Mouse (Mus musculus): ENCODE measurements at regions not wholly inside any gene's neighbourhood (a gene's known extent, or its start where the extent isn't known, plus 50 kb on each side); places are given as distances from the start of the nearest gene placed in this dataset.

DNA sequence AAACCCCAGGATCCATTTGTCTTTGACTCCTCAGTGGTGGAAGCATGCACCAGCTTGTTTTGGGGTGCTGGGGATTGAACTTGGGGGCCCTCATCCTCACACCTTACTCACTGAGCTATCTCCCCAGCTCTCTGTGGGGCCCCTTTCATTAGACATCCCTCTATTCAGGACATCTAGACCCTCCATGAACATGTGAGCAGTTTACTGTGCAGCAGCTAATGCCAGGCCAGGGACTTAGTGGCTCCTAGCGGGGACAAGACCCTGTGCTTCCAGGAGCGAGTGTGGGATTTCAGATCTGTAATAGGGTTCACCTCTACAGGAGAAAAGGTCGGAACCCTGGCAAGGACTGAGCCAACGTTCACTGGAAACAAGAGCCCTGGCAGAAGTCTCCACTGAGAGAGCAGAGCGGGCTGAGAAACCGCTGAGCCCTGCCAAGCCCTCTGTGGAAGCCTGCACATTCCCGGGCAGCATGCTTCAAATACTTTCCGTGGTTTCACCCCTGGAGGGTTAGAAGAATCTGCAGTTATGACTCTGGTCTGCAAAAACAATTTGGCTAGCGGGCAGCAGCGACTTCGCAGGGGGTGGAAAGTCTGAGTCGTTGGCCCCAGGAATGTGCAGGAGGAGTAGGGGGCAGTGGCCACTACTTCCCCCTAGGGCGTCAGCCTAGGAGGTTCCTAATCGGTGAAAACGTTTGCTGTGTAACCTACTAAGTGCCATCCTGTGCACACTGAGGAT is 125.6 kb downstream of the Smad6 start:
- ATAC-seq (replicated peaks; ENCODE audit: low read depth, poor library complexity, severe bottlenecking) = no peak

DNA sequence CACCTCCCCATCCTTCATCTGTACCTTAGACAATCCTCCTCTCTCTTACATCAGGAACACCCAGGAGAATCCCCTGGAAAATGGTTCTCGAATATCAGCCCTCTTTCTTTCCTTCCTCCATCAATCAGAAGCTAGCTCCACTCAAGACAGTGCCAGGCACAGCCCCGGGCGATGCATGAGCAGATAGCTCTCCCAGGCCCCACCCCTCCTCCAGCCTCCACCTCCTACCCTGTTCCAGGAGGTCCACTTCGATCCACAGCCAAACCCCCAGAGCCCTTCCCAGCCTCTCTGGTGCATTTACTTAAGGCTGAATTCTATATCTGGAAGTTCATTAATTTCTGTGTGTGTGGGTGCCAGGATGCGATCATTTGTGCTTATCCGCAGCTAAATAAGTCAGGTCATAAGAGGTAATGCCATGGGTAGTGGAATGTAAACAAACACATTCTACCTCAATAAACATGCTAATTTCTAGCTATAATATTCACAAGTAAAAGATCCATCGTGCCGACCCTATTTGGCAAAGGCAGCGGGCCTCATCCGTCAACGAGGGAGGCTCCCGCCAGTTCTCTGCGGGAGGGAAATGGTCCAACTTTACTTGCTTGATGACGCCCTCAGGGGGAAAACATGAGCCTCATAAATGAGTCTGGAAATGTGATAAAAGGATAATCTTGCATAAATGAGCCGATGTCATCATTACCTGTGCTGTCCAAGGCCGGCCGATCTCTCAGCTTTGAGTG is 129.5 kb downstream of the Smad6 start:
- no peak for ATAC-seq (replicated peaks; ENCODE audit: low read depth, poor library complexity, severe bottlenecking)

DNA sequence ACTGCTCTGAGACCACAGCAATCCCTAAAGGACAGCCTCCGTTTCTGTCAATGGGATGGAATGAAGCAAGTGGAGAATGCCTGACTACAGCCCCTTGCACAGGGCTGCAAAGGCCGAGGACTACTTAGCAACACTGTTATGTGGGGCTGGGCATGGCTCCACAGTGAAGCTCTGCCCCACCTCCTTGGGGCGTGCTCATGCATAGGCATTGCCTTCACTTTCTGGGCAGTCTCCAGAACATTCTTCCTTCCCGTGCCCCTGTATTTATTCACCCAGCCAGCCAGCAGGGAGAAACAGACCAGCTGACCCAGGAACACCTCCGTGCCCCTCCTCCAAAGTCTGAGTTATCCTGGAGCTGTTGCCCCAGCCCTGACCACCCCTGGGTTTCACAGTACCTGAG is 131.1 kb downstream of the Smad6 start:
- no peak for ATAC-seq (replicated peaks; ENCODE audit: low read depth, poor library complexity, severe bottlenecking)

DNA sequence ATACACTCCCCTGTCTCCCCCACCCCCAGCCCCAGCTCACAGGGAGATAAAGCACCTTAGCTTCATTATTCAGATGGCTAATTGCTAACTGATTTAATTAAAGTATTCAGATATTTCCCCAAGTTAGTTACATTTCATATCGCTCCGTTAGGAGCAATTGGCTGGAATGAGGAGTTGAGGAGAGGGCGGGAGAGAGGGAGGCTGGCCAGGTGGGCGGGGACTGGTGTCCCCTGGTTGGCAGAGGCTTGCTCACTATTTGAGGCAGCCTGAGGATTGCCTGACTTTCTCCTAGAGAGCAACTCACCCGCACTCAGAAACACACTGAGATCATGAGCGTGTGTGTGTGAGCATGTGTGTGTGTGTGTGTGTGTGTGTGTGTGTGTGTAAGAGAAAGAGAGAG is 131.8 kb upstream of the Smad3 start:
- no peak for ATAC-seq (replicated peaks; ENCODE audit: low read depth, poor library complexity, severe bottlenecking)

DNA sequence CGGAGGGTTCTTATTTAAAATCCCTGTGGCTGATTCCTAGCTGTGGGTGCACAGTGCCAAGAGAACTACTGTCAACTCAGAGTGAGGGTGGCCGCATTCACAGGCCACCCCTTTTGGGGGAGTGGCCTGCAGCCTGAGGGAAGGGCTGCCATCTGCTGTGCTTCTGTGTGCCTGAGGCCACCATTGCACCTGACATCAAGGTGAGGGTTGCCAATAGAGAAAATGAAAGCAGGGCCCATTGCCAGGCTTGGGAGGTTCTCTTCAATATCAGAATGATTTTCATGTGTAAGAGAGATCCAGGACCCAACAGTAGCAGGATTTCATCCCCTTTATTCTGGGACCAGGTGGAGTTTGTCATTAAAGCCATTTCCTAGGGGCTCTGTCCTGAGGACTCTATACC is 127.2 kb upstream of the Smad3 start:
- ATAC-seq (replicated peaks; ENCODE audit: low read depth, poor library complexity, severe bottlenecking) = no peak

DNA sequence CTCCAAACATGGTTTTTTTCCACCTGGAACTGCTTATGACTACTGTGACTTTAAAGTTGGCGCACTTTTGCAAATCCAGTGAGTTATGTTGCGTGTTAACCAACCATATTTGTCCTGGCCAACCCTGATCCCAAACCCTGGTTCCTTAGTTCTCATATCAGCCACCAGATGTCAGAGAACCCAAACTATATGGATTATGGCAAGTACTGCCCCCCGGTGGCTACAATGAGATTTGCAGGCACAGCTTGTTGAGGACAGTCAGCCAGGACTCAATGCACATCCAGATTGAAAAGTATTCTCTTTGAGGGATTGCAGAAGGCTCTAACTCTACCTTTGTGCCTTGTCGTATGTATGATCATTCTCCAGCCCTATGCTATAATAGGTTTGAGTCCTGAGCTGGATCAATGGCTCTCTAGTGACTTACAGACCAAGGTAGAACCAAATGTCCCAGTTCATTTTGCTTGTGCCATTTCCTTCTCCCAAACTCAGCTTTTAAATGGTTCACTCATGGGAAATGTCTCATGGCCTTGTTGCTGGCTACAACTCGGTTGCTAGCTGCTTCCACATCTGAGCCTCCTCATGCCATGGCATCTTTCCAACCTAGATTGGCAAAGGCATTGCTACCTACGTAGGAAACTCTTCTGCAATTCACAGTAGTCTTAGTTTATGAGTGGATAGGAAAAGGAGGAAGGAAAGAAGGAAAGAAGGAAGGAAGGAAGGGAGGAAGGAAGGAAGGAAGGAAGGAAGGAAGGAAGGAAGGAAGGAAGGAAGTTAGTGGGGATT is 126.1 kb upstream of the Smad3 start:
- ATAC-seq (replicated peaks; ENCODE audit: low read depth, poor library complexity, severe bottlenecking) = no peak

DNA sequence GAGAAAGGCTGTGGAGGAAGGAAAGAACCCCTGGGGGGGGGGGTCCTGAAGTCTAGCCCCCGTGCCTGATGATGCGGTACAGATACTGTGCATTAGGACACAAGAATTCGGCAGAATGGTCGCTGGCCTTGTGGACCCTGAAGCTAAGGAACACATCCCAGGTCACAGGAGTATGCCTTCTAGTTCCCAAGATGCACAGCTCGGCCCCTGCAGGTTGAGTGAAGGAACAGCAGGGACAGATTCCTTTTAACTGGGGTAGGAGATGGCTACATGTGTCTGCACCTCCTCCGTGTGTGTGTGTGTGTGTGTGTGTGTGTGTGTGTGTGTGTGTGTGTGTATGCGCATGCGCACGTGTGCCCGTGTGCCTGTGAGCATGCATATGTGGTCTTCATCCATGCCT is 123.9 kb upstream of the Smad3 start:
- no peak for ATAC-seq (replicated peaks; ENCODE audit: low read depth, poor library complexity, severe bottlenecking)

DNA sequence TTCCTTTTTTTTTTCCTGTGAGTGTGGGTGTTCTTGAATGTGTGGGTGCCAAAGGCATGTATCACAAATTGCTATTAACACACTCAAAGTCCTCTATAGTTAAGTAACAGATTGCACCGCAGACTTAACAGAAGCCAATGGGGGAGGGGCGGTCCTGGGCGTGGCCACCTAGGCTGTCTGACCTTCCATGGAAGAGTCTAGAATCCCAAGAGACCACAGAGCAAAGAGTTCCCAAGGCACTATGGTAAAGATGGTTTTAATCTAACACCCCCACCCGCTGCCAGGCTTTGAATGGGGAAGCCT is 123.4 kb upstream of the Smad3 start:
- ATAC-seq (replicated peaks; ENCODE audit: low read depth, poor library complexity, severe bottlenecking) = no peak

DNA sequence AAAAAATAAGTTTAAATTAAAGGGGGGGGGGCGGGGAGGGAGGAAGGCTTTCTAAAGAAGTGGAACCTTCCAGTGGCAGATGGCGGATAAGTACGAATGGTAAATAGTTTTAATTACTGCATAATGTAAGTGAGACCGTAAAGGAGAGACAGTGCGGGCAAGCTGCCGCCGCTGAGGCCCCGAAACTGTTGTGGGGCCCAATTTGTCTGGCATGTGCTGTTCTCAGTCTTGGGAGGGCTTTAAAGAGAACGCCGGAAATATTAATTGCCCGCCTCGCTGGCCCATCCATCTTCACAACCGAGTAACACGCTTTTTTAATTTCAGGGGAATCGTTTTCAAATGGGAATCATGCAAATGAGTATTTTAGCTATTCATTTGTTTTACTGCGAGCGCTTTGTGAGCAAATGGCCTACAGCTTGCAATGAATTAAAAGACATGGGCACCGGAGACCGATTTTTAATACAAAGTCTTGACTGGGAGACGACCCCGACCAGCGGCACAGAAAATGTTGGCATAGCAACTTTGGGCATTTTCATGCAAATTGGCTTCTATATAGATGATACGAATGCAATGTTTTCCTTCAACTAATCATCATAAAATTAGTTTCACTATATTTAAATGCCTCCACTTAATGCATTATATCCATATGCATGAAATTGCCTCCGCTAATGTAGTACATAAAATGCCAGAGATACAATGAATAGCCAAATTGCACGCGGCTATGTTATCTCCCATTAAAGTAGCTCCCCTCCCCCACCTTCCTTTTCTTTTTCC is 122.9 kb upstream of the Smad3 start:
- no peak for ATAC-seq (replicated peaks; ENCODE audit: low read depth, poor library complexity, severe bottlenecking)

DNA sequence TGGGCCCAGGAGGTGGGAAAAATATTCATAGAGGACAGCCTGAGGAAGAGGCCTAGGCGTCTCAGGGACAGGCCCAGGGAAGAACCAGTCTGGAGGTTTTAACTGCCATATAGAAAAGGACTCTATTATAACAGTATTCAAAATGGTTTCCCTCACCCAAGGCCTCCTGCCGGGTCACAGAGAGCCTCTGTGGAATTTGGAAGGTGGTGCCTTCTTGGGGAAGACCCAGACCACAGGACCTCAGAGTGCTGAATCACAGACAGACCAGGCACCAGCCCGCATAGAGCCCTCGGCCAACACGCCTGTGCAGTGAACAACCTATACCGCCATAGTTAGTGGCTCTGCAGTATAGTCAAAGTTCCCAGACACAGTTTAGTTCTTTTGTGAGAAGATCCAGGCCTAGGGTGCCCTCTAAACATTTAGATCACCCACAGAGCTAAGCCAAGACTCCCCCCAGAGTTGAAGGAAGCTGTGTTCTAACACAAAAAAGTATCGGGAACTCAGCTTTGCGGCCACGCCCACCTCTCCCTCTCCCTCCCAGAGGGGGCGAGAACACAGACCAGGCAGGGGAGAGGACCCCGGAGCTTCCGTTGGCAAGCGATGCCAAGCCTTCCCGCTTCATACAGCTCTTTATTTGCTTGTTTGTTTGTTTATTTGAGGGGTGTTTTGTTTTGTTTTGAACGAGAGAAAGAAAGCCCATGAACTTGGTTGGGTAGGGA is 122.1 kb upstream of the Smad3 start:
- ATAC-seq (replicated peaks; ENCODE audit: low read depth, poor library complexity, severe bottlenecking) = peak; percentile 76

DNA sequence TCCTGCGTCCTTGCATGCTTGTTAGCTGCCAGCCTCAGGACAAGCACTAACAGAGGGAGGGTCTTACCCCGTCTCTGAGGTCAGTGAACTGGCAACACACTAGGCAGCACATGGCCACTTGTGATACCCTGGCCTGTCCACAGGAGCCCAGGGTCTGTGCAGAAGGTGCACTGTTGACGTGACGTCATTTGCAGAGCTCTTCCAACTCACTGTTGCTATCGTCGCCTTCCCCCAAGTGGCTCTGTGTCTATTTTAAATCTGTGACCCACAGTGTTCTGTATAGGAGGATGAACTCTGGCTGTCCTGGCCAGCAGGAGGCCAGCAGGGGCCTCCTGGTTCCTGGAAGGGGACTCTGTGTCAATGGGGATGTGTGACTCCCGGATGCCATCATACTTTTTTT is 120.1 kb upstream of the Smad3 start:
- no peak for ATAC-seq (replicated peaks; ENCODE audit: low read depth, poor library complexity, severe bottlenecking)

DNA sequence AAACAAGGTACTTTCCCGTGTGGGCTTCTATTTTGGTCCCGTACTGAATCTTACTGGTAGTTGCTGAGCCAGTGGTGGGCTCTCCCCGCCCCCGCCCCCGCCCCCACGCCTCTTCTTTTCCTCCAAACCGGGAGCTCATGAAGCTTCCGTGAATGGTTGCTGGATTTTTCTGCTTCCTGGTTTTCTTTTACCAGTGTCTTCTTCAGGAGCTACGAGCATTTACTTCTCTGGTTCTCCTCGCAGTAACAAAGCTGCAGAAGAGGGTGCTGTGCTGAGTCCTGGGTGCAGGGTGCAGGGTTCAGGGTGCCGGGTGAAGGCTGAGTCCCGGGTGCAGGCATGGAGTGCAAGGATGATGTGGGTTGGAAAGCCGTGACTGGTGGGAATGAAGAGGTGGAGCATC is 119.1 kb upstream of the Smad3 start:
- no peak for ATAC-seq (replicated peaks; ENCODE audit: low read depth, poor library complexity, severe bottlenecking)

DNA sequence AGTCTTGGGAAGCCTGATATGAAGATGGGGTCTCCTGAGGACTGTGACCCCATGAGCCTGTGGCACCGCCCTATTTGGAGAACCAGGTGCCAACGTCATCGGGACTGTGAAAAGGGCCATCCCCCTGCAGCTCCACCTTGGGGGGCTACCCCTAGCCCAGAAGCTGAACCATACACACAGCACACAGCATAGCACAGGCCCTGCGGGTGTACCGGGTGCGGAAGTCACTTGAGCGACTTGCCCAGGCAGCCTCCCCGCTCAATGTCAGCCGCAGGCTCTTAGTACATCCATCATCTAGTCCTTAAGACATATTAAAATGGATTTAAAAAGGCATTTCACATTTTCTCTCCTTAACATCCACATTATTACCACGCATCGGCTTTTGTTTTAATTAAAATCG is 118.2 kb upstream of the Smad3 start:
- no peak for ATAC-seq (replicated peaks; ENCODE audit: low read depth, poor library complexity, severe bottlenecking)

DNA sequence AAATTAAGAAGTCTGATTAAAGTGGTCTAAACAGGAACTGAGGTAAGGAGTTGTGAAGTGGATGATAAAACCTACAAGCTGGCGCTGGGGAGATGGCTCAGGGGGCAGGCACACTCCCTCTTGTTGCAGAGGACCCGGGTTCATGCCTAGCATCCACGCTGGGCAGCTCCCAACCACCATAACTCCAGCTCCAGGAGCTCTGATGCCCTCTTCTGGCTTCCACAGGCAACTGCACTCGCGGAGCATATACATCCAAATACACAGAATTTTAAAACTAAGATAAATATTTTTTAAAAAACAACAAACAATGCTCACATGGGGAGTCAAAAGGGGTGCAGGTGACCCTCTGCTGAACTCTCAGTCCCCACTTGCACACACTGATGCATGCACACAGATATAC is 117.4 kb upstream of the Smad3 start:
- no peak for ATAC-seq (replicated peaks; ENCODE audit: low read depth, poor library complexity, severe bottlenecking)

DNA sequence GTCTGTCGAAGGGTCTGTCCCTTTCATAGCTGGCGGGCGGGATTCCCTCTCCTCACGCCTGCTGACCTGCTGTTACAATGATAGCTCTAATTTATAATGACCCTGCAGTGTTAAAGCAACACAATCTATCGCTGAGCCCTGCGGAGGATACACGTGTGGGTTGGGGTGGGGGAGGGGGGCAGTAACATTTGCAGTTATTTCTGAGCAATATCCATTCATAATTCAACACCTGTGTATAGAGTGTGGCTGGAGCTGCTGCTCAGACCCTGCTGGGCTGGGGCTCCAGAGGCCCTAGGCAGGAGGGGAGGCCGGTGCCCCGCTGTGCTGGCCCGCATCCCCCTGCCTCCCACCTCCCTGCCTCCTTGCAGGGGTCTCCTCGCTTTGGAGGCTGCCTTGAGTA is 106.6 kb upstream of the Smad3 start:
- no peak for ATAC-seq (replicated peaks; ENCODE audit: low read depth, poor library complexity, severe bottlenecking)

DNA sequence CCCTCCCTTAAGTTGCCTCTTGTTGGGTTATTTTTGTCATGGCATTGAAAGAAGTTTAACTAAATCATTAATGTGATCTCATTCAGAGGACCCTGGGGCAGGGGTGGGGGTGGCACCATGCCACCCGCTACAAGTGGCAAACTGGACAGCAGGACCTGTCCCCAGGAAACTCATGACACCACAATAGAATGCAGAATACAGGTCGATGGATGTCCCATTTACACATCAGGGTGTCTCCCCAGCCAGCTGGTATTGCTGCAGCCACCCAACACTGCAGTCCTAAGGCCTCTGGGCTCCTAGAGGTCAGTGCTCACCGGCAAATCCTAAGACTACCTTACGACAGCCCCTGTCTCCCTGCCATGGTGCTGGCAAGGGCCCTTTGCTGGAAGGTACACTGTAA is 105.5 kb upstream of the Smad3 start:
- no peak for ATAC-seq (replicated peaks; ENCODE audit: low read depth, poor library complexity, severe bottlenecking)

DNA sequence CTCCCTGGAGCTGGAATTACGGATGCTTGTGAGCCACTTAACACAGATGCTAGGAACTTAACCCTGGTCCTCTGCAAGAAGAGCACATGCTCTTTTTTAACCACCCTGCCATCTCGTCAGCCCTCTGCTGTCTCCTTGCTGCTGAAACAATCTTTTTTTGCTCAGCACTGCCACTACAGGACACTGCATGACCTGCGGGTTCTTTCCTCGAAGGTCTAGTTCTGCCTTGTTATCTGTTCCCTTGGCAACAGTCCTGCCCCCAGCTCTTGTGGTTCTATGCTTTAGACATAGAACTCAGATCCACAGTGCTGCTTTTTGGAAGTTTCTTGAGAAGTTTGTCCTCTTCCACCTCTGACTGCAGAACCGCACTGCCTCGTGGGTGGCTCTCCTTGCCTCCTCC is 104.6 kb upstream of the Smad3 start:
- peak; percentile 99 for ATAC-seq (replicated peaks; ENCODE audit: low read depth, poor library complexity, severe bottlenecking)

DNA sequence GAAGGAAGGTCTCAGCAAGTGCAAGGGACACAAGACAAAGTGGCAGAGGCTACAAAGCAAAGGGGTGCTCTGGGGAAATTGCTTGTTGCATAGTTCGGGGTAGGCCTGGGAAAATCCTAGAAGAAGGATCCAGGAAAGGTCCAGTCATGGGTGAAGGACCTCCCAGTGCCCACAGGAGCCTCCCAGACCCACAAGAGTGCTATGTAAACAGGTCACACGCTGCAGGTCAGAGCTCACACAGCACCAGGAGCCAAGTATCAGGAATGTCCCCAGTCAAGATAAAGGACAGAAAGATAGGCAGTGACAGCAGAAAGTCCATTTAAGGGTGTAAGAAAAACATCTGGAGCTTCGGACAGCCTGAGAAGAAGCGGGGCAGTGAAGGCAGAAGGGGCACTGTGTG is 103.6 kb upstream of the Smad3 start:
- no peak for ATAC-seq (replicated peaks; ENCODE audit: low read depth, poor library complexity, severe bottlenecking)

DNA sequence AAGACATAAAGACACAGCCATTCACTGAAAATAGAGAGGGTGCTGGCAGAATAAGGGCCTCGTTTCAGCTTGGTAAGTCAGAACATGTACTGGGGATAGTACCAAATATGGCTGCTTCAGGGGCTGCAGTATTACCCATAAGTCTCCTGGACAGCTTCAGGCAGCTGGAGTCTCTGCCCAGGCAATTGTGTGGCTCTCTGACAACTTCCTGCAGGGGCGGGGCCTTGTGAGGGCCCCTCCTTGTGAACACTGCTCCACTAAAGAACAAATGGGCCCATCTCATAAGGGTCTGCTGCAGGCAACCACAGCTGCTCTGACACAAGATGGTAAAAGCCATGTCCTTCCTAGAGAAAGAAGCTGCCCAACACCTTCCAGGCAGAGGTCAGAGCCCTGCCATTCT is 102.4 kb upstream of the Smad3 start:
- no peak for ATAC-seq (replicated peaks; ENCODE audit: low read depth, poor library complexity, severe bottlenecking)

DNA sequence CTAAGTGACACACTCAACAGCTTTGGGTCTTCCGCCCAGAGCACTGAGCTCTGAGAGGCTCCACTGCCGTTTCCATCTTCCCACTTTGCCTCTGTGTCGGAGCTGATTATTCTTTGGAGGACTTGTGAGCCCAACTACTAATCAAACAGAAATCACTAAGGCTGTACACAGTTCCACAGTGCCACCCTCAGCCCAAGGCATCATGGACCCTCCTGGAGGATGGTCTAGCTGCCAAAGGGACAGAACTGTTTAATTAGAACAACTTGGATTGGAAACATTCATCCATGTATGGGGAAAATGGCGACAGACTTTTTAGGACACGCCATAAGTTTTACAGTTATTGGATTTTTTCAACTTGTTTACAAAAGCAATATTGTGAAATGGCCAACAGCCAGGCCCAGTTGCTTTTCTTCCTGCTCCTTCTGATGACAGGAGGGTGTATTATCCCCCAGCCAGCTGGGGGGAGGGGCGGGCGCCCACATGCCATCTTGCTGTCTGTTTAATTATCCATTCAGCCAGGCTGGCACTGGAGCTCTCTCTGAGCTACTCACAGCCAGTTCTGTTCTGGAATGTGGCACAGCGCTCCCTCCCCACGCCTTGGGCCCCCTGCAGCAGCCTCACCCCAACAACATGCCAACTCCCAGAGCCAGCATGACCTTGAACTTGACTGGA is 98.4 kb upstream of the Smad3 start:
- no peak for ATAC-seq (replicated peaks; ENCODE audit: low read depth, poor library complexity, severe bottlenecking)
